Mouse (Mus musculus): ENCODE data around the gene Prpf40b.

DNA sequence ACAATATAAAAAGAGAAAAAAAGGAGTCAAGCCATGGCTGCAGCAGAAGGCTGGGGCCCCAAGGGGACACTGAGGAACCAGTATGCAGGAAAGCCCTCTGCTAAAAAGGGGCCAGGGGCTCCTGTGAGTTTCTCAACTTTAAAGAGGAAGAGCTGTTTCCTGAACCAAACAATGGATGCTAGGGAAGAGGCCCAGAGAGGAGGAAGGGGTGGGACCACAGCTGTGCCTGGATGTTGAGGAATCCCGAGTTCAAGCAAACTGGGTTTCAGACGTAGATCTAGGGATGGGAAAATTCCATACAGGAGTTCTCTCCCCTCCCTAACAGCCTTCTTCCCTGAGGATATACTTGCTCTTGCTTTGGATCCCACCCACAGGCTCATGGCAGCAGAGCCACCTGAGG lies 31.5 kb downstream of the Prpf40b start:
- TF ChIP-seq CTCF (IDR thresholded peaks at IDR 0.05; ENCODE audit: low read depth): no peak
- no peak for TF ChIP-seq EP300 (IDR thresholded peaks at IDR 0.05; ENCODE audit: low read depth)
